Mouse (Mus musculus): ENCODE results near the gene Rora.

- TF ChIP-seq CTCF (IDR thresholded peaks at IDR 0.05; ENCODE audit: low read depth) (peak; percentile 38), EP300 (IDR thresholded peaks at IDR 0.05; ENCODE audit: low read depth) (no peak)
Measured at GRCm38 (mm10) chr9:68899525-68900222, 246.1 kb downstream of the Rora start.
